Mouse (Mus musculus) heart, adult 2 months (tissue): Measurements from ENCODE around the gene Fam214a.

Experiments used
- CTCF ChIP-seq: fragments of 200-600 bp; IDR thresholded peaks from 2 replicates; pipeline ENCODE4 v1.8.1; 2022; ENCODE audit warnings: antibody characterized with exemption, mild to moderate bottlenecking, moderate library complexity
- EP300 ChIP-seq: fragments of 200-500 bp; IDR thresholded peaks from 2 replicates; pipeline ENCODE4 v1.6.1; 2011; ENCODE audit warnings: low read depth, low read length, control low read depth; ENCODE audit not compliant: insufficient read depth
- POLR2A ChIP-seq: fragments of 200-500 bp; IDR thresholded peaks from 2 replicates; pipeline ENCODE4 v1.6.1; 2011; ENCODE audit warnings: mild to moderate bottlenecking, low read depth, low read length, control low read depth; ENCODE audit not compliant: insufficient read depth

DNA sequence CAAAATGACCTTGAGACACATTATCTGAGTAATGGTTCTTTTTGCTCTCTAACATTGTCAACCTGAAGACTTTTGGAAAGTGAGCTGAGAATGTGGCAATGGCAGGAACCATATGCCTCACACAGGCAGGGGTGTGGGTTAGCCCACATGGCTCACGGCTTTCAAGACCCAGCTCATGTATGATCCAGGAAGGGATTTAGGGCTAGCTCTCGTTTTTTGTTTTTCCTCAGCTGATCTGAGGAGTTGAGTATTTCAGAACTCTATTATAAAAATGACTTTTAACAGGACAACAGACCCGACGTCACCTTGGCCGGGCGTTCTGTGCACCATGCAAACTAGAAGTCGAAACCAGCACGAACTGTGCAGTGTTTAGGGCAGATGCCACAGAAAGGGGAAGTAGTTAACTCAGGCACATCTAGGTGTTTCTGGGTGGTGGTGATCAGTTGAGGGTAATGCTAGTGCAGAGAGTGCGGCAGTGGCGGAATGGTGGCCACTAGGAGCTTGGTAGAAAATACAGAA is 12.2 kb downstream of the Fam214a start:
- TF ChIP-seq CTCF, result no peak
- TF ChIP-seq POLR2A, result no peak
- no peak for TF ChIP-seq EP300
